Mouse (Mus musculus): ENCODE results near the gene Gm8138.
"Not testable (repeated sequence)": the region's sequence is repeated elsewhere in the genome, so short reads cannot be mapped to it uniquely, and the experiment has no call there.

GRCm38 (mm10) chr14:43416250-43416649 is at the start of gene Gm8138:
- not testable (repeated sequence) for TF ChIP-seq CTCF (IDR thresholded peaks at IDR 0.05; ENCODE audit: control insufficient read depth, insufficient read depth, insufficient read length); FOSL1 (IDR thresholded peaks at IDR 0.05; ENCODE audit: insufficient read depth, low read length, poor library complexity, severe bottlenecking)
